Mouse (Mus musculus): Measurements from ENCODE around the gene Olfr211.
"Not testable (repeated sequence)": the region's sequence is repeated elsewhere in the genome, so short reads cannot be mapped to it uniquely, and the experiment has no call there.

Olfr211 gene

GRCm38 (mm10) chr6:116488791-116489190, at the start of gene Olfr211:
Gene Olfr211, plus strand, starts transcription at chr6:116489091.
- no peak for DNase-seq (ENCODE audit: low read depth, low spot score)

GRCm38 (mm10) chr6:116439531-116439930, 49.4 kb upstream of the Olfr211 start:
- no peak for DNase-seq (ENCODE audit: low read depth, low spot score)

GRCm38 (mm10) chr6:116440447-116440846, 48.4 kb upstream of the Olfr211 start:
- DNase-seq (ENCODE audit: low read depth, low spot score) = no peak

GRCm38 (mm10) chr6:116440849-116441248, 48.0 kb upstream of the Olfr211 start:
- DNase-seq (ENCODE audit: low read depth, low spot score) = no peak

GRCm38 (mm10) chr6:116455781-116456180, 33.1 kb upstream of the Olfr211 start:
- no peak for DNase-seq (ENCODE audit: low read depth, low spot score)

- DNase-seq (ENCODE audit: low read depth, low spot score) = no peak
Observed at GRCm38 (mm10) chr6:116456482-116456881, 32.4 kb upstream of the Olfr211 start.

- no peak for DNase-seq (ENCODE audit: low read depth, low spot score)
Observed at GRCm38 (mm10) chr6:116458728-116459127, 30.2 kb upstream of the Olfr211 start.

- no peak for DNase-seq (ENCODE audit: low read depth, low spot score)
Observed at GRCm38 (mm10) chr6:116459232-116459631, 29.7 kb upstream of the Olfr211 start.

GRCm38 (mm10) chr6:116460544-116461283, 28.2 kb upstream of the Olfr211 start, which contains the start of gene Alox5:
Gene Alox5, minus strand, starts transcription at chr6:116461178.
- no peak for DNase-seq (ENCODE audit: low read depth, low spot score)

- DNase-seq (ENCODE audit: low read depth, low spot score) = no peak
Observed at GRCm38 (mm10) chr6:116468081-116468480, 20.8 kb upstream of the Olfr211 start.

GRCm38 (mm10) chr6:116485081-116485480, 3.8 kb upstream of the Olfr211 start:
- DNase-seq (ENCODE audit: low read depth, low spot score) = no peak

GRCm38 (mm10) chr6:116486833-116487232, 2.1 kb upstream of the Olfr211 start:
- no peak for DNase-seq (ENCODE audit: low read depth, low spot score)

- DNase-seq (ENCODE audit: low read depth, low spot score) = no peak
Observed at GRCm38 (mm10) chr6:116493742-116494141, 4.9 kb downstream of the Olfr211 start.

GRCm38 (mm10) chr6:116495960-116496359, 7.1 kb downstream of the Olfr211 start:
- no peak for DNase-seq (ENCODE audit: low read depth, low spot score)

- not testable (repeated sequence) for DNase-seq (ENCODE audit: low read depth, low spot score)
Observed at GRCm38 (mm10) chr6:116506302-116507003, 17.6 kb downstream of the Olfr211 start, which contains the start of gene Olfr212. Gene Olfr212, plus strand, starts transcription at chr6:116506516.

GRCm38 (mm10) chr6:116514832-116515231, 25.9 kb downstream of the Olfr211 start:
- DNase-seq (ENCODE audit: low read depth, low spot score) = no peak

GRCm38 (mm10) chr6:116538156-116538555, 49.3 kb downstream of the Olfr211 start, which contains the start of gene Olfr213:
Gene Olfr213, plus strand, starts transcription at chr6:116538456.
- no peak for DNase-seq (ENCODE audit: low read depth, low spot score)

- DNase-seq (ENCODE audit: low read depth, low spot score) = no peak
Observed at GRCm38 (mm10) chr6:116542500-116542899, 53.6 kb downstream of the Olfr211 start.
